Mouse (Mus musculus) CD4-positive helper T cell, adult 2 months (primary cell): ENCODE data around the gene Pik3c2b.
A peak's percentile ranks its signal among the peaks of the same experiment; 100 is the strongest.
"Not testable (repeated sequence)": the region's sequence is repeated elsewhere in the genome, so short reads cannot be mapped to it uniquely, and the experiment has no call there.

ENCODE experiments used
- DNase-seq: peaks from one replicate; pipeline ENCODE4 v3.0.0-alpha.2; 2012; ENCODE audit warnings: low read depth, missing footprints, low spot score

Pik3c2b gene

GRCm38 (mm10) chr1:133045011-133045860 lies at the start of gene Pik3c2b:
Gene Pik3c2b, plus strand, starts transcription at chr1:133045667.
- peak; percentile 24 for DNase-seq

GRCm38 (mm10) chr1:133000347-133000746 lies 45.1 kb upstream of the Pik3c2b start:
- no peak for DNase-seq

GRCm38 (mm10) chr1:133006571-133006970 lies 38.9 kb upstream of the Pik3c2b start:
- DNase-seq, result no peak

DNA sequence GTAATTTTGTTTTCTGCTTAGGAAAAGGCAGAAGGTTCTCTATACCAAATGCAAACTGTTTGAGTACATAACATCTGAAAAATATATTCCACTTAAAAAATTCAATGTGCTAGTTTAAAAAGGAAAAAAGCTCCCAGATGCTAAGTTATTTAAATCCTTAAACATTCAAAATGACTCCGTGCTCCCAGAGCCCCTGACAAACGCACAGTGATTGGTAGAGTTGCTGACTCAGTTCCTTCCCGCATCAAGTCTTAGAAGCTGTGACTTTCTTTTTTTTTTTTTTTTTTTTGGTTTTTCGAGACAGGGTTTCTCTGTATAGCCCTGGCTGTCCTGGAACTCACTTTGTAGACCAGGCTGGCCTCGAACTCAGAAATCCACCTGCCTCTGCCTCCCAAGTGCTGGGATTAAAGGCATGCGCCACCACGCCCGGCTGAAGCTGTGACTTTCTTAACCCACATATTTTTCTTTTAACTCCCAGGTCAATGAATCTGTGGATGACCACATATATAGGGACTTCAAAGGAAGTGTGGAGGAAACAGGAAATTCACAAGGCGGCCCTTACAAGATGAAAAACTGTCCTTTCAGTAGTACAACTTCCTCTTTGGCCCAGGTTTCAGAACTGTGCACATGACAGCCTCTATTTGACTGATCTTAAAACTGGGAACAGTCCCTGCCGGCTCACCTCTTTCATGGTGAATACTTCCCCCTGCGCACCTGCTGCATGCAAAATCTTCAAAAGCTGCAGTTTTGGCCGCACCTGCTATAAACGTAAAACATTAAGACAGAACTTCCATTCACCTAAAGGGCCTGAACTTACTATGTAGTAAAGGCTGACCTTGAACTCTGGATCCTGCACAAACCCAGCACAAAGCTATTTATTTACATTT lies 33.3 kb upstream of the Pik3c2b start:
- DNase-seq, result peak; percentile 25

DNA sequence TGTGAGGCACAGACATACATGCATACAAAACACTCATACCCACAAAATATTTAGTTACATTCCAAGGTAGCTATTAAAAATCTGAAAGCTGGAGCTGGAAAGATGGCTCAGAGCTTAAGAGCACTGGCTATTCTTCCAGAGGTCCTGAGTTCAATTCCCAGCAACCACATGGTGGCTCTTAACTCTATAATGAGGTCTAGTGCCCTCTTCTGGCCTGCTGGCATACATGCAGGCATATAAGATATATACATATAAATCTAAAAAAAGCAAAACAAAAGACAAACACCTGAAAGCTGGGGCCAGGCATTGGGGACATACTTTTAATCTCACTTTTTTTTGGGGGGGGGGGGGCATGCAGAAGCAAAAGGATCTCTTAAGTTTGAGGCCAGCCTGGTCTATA lies 32.1 kb upstream of the Pik3c2b start:
- peak; percentile 32 for DNase-seq

- no peak for DNase-seq
Measured at GRCm38 (mm10) chr1:133014196-133014595, 31.3 kb upstream of the Pik3c2b start.

GRCm38 (mm10) chr1:133016775-133017428 lies 28.6 kb upstream of the Pik3c2b start:
- no peak for DNase-seq

GRCm38 (mm10) chr1:133018580-133018979 lies 26.9 kb upstream of the Pik3c2b start:
- no peak for DNase-seq

DNA sequence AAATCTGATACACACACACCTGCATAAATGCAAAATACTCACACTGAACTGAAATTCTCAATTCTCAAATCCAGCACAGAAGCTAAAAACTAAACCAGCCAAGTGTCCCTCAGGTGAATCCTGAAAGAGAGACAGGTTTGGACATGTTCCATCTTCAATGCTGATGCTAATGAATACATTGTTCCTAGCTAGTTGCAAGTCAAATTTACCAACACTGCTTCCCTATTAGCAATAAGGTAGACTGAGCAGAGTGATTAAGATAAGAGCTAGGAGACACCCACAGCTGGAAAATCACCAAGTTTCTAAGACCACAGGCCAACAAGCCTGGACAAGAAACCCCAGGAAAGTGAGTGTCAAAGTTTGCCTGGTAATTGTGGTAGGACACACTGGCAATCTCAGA lies 26.2 kb upstream of the Pik3c2b start:
- DNase-seq, result no peak

- no peak for DNase-seq
Measured at GRCm38 (mm10) chr1:133020137-133020894, 25.2 kb upstream of the Pik3c2b start.

DNA sequence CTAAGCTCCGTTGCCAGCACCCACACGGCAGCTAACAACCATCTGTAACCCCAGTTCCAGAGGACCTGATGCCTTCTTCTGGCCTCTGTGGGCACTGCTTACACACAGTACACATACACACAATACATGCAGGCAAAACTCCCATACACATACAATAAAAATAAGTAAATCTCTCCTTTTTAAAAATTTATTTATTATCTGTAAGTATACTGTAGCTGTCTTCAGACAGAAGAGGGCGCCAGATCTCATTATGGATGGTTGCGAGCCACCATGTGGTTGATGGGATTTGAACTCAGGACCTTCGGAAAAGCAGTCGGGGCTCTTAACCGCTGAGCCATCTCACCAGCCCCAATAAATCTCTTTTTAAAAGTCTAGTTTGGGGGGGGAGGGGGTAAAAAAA lies 24.1 kb upstream of the Pik3c2b start:
- no peak for DNase-seq

DNA sequence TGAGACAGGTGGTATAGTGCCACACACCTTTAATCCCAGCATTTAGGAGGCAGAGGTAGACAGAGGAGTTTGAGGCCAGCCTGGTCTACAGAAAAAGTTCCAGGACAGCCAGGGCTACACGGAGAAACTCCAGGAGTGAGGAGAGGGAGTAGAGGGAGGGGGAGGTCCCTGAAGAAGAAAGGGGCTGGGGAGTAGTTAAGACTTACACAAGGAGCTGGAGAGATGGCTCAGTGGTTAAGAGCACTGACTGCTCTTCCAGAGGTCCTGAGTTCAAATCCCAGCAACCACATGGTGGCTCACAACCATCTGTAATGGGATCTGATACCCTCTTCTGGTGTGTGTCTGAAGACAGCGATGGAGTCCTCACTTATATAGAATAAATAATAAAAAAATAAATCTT lies 23.5 kb upstream of the Pik3c2b start:
- not testable (repeated sequence) for DNase-seq

- not testable (repeated sequence) for DNase-seq
Measured at GRCm38 (mm10) chr1:133023723-133024122, 21.7 kb upstream of the Pik3c2b start.

- no peak for DNase-seq
Measured at GRCm38 (mm10) chr1:133024426-133024825, 21.0 kb upstream of the Pik3c2b start.

DNA sequence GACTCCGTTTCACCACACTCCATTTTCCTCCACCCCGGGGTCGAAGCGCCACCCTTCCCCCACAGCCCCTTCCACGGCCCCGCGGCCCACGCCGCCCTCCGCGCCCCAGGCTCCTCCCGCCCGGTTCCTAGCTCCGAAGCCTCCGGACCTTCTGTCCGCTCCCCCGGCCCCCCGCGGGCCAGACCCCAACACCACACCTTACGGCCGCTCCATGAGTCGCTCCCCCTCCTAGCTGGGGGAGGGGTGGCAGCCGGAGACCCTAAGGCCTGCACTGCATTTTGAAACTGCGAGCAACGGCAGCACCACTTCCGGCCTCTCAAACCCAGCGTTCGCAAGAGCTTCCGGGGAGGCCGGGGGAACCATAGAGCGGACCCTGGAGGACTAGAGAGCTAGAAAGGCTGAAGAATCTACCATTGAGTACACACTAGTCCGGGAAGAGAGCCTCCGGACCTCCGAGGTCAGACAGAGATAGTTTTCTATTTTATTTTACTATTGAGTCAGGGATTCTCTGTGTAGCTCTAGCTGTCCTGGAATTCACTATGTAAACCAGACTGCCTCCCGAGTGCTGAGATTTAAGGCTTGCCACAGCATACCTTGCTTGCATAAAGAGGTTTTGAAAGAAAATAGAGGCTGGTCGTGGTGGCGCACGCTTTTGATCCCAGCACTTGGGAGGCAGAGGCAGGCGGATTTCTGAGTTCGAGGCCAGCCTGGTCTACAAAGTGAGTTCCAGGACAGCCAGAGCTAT lies 20.2 kb upstream of the Pik3c2b start:
- peak; percentile 95 for DNase-seq

GRCm38 (mm10) chr1:133025796-133026190 lies 19.7 kb upstream of the Pik3c2b start:
- not testable (repeated sequence) for DNase-seq

DNA sequence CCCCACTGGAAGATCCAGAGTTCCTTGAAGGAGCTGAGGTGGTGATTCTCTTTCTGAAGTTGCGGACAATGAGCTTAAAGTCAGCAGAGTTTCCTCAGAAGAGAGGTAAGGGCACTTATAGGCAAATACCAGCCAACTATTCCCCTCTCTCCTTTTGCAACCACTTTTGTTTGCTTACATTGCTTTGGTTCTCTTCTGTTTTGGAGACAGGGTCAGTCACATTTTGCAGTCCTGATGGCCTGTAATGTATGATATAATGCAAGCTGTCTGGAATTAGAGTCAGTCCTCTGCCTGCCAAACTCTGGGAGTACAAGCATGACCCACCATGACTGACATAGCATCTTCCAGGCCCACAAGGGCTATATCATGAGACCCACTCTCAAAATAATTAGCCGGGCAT lies 18.3 kb upstream of the Pik3c2b start:
- no peak for DNase-seq

- no peak for DNase-seq
Measured at GRCm38 (mm10) chr1:133027980-133028379, 17.5 kb upstream of the Pik3c2b start.

DNA sequence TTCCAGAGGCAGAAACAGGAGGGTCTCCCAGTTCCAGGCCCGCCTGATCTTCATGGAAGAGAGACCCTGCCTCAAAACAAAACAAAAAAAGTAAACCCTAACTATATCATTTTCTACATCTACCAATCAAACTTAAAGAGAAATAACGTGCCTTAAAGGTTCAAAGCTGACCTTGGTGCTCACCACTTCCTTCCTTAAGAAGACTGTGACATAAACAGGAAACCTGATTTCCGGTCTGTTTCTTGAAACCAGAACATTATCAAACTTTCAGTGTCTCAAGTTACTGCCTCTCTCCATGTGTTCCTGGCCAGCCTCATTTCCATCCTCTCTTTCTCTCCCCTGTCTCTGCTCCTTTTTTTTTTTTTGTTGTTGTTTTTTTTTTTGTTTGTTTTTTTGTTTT lies 15.7 kb upstream of the Pik3c2b start:
- DNase-seq, result peak; percentile 81

GRCm38 (mm10) chr1:133030461-133030860 lies 15.0 kb upstream of the Pik3c2b start, which contains the start of gene Mdm4:
Gene Mdm4, minus strand, starts transcription at chr1:133030561.
- DNase-seq, result no peak

GRCm38 (mm10) chr1:133032981-133033315 lies 12.5 kb upstream of the Pik3c2b start:
- DNase-seq, result no peak
